Mouse (Mus musculus) ES-Bruce4 (cell line): Measurements from ENCODE around the gene Cmtm2a. TPM values are rescaled to one million over a fixed set of nuclear protein-coding genes. Genes with fewer than 3 reads are reported as not detected.

Source experiments
- H3K27ac ChIP-seq: 2 replicates; pipeline ENCODE4 v1.5.1; 2012; ENCODE audit warnings: low read length, inconsistent platforms; ENCODE audit not compliant: insufficient read depth
- H3K27me3 ChIP-seq: 2 replicates; pipeline ENCODE4 v1.6.1; 2012; ENCODE audit warnings: mild to moderate bottlenecking, low read length, inconsistent platforms; ENCODE audit not compliant: control insufficient read depth, poor library complexity, insufficient read depth, severe bottlenecking
- H3K36me3 ChIP-seq: 2 replicates; pipeline ENCODE4 v1.6.1; 2012; ENCODE audit warnings: inconsistent platforms, mild to moderate bottlenecking, low read length, moderate library complexity; ENCODE audit not compliant: control insufficient read depth, poor library complexity, insufficient read depth, severe bottlenecking
- H3K4me1 ChIP-seq: one replicate; pipeline ENCODE4 v1.8.1; 2011; ENCODE audit warnings: low read length; ENCODE audit not compliant: control insufficient read depth, insufficient read depth
- H3K4me3 ChIP-seq: 2 replicates; pipeline ENCODE4 v1.5.1; 2011; ENCODE audit warnings: low read depth, mild to moderate bottlenecking, low read length
- H3K9ac ChIP-seq: 2 replicates; pipeline ENCODE4 v1.6.1; 2012; ENCODE audit warnings: low read depth, mild to moderate bottlenecking, inconsistent platforms; ENCODE audit not compliant: poor library complexity, severe bottlenecking
- H3K9me3 ChIP-seq: replicated peaks from 2 replicates; pipeline ENCODE4 v1.6.1; 2012; ENCODE audit warnings: mild to moderate bottlenecking, low read length, inconsistent platforms; ENCODE audit not compliant: control insufficient read depth, poor library complexity, insufficient read depth, severe bottlenecking
- CTCF ChIP-seq: IDR thresholded peaks from one replicate; pipeline ENCODE4 v1.8.1; 2011; ENCODE audit warnings: low read depth, low read length
- EP300 ChIP-seq: IDR thresholded peaks from 2 replicates; pipeline ENCODE4 v1.6.1; 2011; ENCODE audit warnings: low read depth, low read length; ENCODE audit not compliant: insufficient read depth
- POLR2A ChIP-seq: IDR thresholded peaks from one replicate; pipeline ENCODE4 v1.8.1; 2011; ENCODE audit warnings: low read length; ENCODE audit not compliant: insufficient read depth
- polyA plus RNA-seq: library from polyadenylated mRNA; stranded (reverse); fragments of >200 nt; gene quantifications from 2 replicates; pipeline ENCODE4 v1.2.4, GENCODE M21; 2011; ENCODE audit warnings: low read depth; ENCODE audit not compliant: missing spikeins, insufficient read depth, insufficient read length

Gene Cmtm2a
- polyA plus RNA-seq, 1 experiment, result not detected

DNA sequence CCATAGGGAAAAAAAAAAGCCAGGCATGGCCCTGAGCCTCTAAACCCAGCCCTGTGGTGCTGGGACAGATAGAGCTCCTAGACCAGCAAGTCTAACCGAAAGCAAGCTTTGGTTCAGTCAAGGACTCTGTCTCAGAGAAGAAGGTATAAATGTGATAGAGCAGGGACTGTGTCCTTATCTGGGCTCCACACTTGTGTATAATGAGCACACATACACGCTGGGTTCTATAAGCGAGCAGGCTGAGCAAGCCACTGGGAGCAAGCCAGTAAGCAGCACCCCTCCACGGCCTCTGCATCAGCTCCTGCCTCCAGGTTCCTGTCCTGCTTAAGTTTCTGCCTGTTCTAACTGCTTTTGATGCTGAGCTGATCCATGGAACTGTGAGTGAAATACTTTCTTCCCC is 60.9 kb downstream of the Cmtm2a start:
- Histone ChIP-seq H3K4me3 (no peak overlapping the region), H3K9me3 (no peaks in the 10 kb centered on the region), H3K4me1 (no peaks in the 10 kb centered on the region), H3K36me3 (peaks cover 18% of the 10 kb centered on the region), H3K27ac (no peak overlapping the region), H3K27me3 (no peaks in the 10 kb centered on the region), H3K9ac (no peak overlapping the region)
- no peak for TF ChIP-seq CTCF
- TF ChIP-seq EP300, result no peak
- TF ChIP-seq POLR2A, result no peak

Other genes starting within 250 kb of the Cmtm2a start
- 0.34 and 0.38 TPM in 2 replicates for gene Cdh5, start 191.6 kb downstream of the Cmtm2a start, polyA plus RNA-seq
- gene Bean1, start 122.7 kb downstream of the Cmtm2a start, polyA plus RNA-seq, result 0.23 and 0.51 TPM in 2 replicates
- gene Tk2, start 44.6 kb downstream of the Cmtm2a start, polyA plus RNA-seq, result 17.2 and 18.0 TPM in 2 replicates
- 20.4 and 21.0 TPM in 2 replicates for gene Cklf, start 42.3 kb downstream of the Cmtm2a start, polyA plus RNA-seq
- gene Gm45711, start 16.9 kb upstream of the Cmtm2a start, polyA plus RNA-seq, result not detected in 2 replicates
- not detected in 2 replicates for gene Cmtm1, start 17.0 kb upstream of the Cmtm2a start, polyA plus RNA-seq
- not detected in 2 replicates for gene Gm11020, start 28.4 kb upstream of the Cmtm2a start, polyA plus RNA-seq
- gene Cmtm2b, start 29.0 kb upstream of the Cmtm2a start, polyA plus RNA-seq, result not detected in 2 replicates
- gene Cmtm3, start 46.2 kb upstream of the Cmtm2a start, polyA plus RNA-seq, result 20.3 and 22.2 TPM in 2 replicates
- gene Cmtm4, start 102.6 kb upstream of the Cmtm2a start, polyA plus RNA-seq, result 53.7 and 58.1 TPM in 2 replicates
- gene Dync1li2, start 149.9 kb upstream of the Cmtm2a start, polyA plus RNA-seq, result 43.2 and 54.9 TPM in 2 replicates
- gene Terb1, start 216.7 kb upstream of the Cmtm2a start, polyA plus RNA-seq, result 1.1 and 1.5 TPM in 2 replicates
- 114 and 125 TPM in 2 replicates for gene Nae1, start 241.5 kb upstream of the Cmtm2a start, polyA plus RNA-seq
- 1.2 and 1.4 TPM in 2 replicates for gene Car7, start 241.5 kb upstream of the Cmtm2a start, polyA plus RNA-seq